Mouse (Mus musculus) heart, embryonic 14.5 days (tissue): ENCODE measurements around the gene Otud7b. TPM values are rescaled to one million over a fixed set of nuclear protein-coding genes. Genes with fewer than 3 reads are reported as not detected.

Experiments used
- ATAC-seq: fragments of 200-750 bp; cut with Nextera tagmentation; 2 replicates; pipeline ENCODE4 v1.8.0; 2017; ENCODE audit warnings: low read depth, moderate TSS enrichment; ENCODE audit not compliant: insufficient number of reproducible peaks, insufficient read depth, low FRiP score
- H3K27ac ChIP-seq, 2 experiments: fragments of 200-500 bp in 1 of 2; fragments of 300-500 bp in 1 of 2; sonication (generic) in 1 of 2; replicated peaks in 1 of 2; 2 replicates each; pipeline ENCODE4 v1.5.1; 2012 to 2014; ENCODE audit warnings: low read depth in 2 of 2, low read length in 2 of 2, control low read depth in 1 of 2, mild to moderate bottlenecking in 1 of 2, mixed read lengths in 1 of 2; ENCODE audit not compliant: control insufficient read depth in 1 of 2, insufficient read depth in 1 of 2
- H3K27me3 ChIP-seq: fragments of 300-500 bp; sonication (generic); 2 replicates; pipeline ENCODE4 v1.6.1; 2014; ENCODE audit warnings: mild to moderate bottlenecking, low read length, control low read depth; ENCODE audit not compliant: control insufficient read depth, insufficient read depth
- H3K36me3 ChIP-seq: fragments of 300-500 bp; sonication (generic); 2 replicates; pipeline ENCODE4 v1.6.1; 2014; ENCODE audit warnings: mild to moderate bottlenecking, control low read depth, low read length, mixed read lengths; ENCODE audit not compliant: control insufficient read depth, insufficient read depth
- H3K4me1 ChIP-seq, 2 experiments: fragments of 200-500 bp in 1 of 2; fragments of 300-500 bp in 1 of 2; sonication (generic) in 1 of 2; 2 replicates each; pipeline ENCODE4 v1.6.1; 2012 to 2014; ENCODE audit warnings: low read length in 2 of 2, control low read depth in 1 of 2, mixed read lengths in 1 of 2; ENCODE audit not compliant: control insufficient read depth in 2 of 2, insufficient read depth in 2 of 2
- H3K4me2 ChIP-seq: fragments of 300-500 bp; sonication (generic); 2 replicates; pipeline ENCODE4 v1.6.1; 2014; ENCODE audit warnings: mild to moderate bottlenecking, low read length
- H3K4me3 ChIP-seq, 2 experiments: fragments of 200-500 bp in 1 of 2; fragments of 300-500 bp in 1 of 2; sonication (generic) in 1 of 2; 2 replicates each; pipeline ENCODE4 v1.5.1; 2012 to 2014; ENCODE audit warnings: low read length in 2 of 2, mild to moderate bottlenecking in 2 of 2, control low read depth in 1 of 2, low read depth in 1 of 2, moderate library complexity in 1 of 2; ENCODE audit not compliant: control insufficient read depth in 1 of 2, insufficient read depth in 1 of 2
- H3K9ac ChIP-seq: fragments of 300-500 bp; sonication (generic); 2 replicates; pipeline ENCODE4 v1.6.1; 2014; ENCODE audit warnings: mild to moderate bottlenecking, low read length
- H3K9me3 ChIP-seq: fragments of 300-500 bp; sonication (generic); 2 replicates; pipeline ENCODE4 v1.6.1; 2016; ENCODE audit warnings: low read length, control low read depth; ENCODE audit not compliant: control insufficient read depth
- WGBS: fragments of 180-500 bp; shearing (Covaris S2); extraction: QIAGEN DNeasy Blood & Tissue Kit; methylation state at CpG from one replicate; pipeline ENCODE4 v1.1.7; 2014; 5-methylcytosine and 5-hydroxymethylcytosine counted together
- polyA plus RNA-seq: library from polyadenylated mRNA; unstranded; fragments of >200 nt; fragmentation: Nextera tagmentation; extraction: Ambion mirVana; gene quantifications from 2 replicates; pipeline ENCODE4 v1.2.1, GENCODE M21; 2014

Otud7b gene
- polyA plus RNA-seq, 1 experiment from 2014 or later, result 12.6 TPM

DNA sequence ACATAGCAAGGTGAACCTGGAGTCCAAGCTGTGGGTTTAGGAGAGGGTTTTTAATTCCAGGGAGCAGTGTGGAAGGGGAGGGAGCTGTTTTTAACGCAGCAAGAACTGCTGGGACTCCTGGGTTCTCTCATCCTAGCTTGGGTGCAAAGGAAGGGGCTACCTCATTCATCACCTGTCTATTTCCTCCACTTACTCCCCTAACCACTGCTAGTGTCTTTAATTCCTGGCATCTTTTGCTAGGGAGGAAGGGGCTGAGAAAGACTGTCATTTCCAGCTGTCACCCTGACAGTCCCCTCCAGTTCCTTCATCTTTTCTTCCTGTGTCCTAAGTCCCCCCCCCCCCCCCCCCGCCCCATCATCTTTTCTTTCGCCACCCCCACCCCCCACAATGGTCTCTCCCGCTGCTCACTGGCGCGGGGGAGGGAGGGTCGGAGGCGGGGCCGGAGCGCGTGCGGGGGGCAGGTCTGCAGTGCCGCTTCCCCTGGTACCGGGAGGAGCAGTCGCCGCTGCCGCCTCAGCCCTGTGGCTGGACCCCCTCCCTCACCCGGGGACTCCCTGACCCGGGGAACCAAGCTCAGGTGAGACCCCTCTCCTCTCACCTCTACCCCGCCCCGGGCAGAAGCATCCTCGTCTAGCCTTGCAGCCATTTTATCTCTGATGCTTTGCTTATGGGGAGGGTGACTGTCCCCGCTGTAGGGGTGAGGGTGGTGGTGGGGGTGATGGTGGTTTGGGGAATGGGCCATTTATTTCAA, 76.6 kb downstream of the Otud7b start, which contains the start of gene Sv2a:
Gene Sv2a (plus strand): TSS at position 425 of the 751 bp plus-strand sequence.
- under 1% methylated on average over 18 of the region's 23 CpGs for WGBS
- Histone ChIP-seq H3K27me3 (no peaks in the 10 kb centered on the region), H3K9me3 (no peaks in the 10 kb centered on the region), H3K4me2 (peak within 1 kb of the TSS; percentile 78), H3K27ac (peak within 1 kb of the TSS; percentile 92 to 96), H3K36me3 (peaks cover 38% of the 10 kb centered on the region), H3K9ac (peak within 1 kb of the TSS; percentile 84), H3K4me1 (peaks cover 15 to 26% of the 10 kb centered on the region in 2 experiments), H3K4me3 (peak within 1 kb of the TSS; percentile 69 to 90)
- peak; percentile 45; the same call in 1 of the 2 replicates for ATAC-seq

DNA sequence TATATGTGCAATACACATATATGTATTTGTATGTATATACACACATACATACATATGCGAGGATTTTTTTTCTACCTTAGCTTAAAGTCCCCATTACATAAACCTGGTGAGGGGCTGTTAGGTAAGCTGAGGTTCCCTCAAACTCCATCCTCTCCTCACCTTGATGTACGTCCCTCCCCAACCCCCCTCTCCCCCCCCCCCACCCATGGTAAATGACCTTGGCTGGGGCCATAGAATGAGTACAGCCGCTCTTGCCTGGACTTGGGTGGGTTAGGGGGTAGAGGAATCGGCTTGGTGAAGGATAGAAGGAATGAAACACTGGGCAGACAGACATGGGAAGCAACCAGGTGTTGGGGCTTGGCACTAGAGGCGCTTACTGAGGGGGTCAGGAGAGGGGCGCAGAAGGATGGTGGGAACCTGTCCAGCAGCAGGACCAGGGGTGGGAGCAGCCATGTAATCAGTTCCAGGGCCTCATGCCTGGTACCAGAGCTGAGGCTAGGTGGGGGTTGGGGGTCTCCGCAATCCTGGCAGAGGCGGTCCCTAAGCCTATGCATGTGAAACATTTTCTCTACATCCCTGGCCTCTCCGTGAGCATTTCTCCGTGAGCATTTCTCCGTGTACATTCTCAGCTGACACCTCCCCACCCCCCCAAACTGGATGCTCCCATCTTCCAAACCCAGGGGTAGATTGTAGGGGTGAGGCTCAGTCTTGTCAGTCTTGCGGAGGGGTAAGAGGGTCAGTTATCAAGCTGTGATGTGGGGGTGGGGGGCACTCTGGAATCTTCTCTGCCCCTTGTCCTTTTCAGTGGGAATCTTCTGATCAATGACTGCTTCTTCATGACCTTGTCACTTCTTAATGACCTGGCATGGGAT, 77.4 kb downstream of the Otud7b start:
- Histone ChIP-seq H3K36me3 (peaks cover 35% of the 10 kb centered on the region), H3K4me3 (peak overlapping the region; percentile 69 to 90), H3K9me3 (no peaks in the 10 kb centered on the region), H3K4me1 (peaks cover 15 to 26% of the 10 kb centered on the region in 2 experiments), H3K9ac (peak overlapping the region; percentile 84), H3K4me2 (peak overlapping the region; percentile 78), H3K27ac (peak overlapping the region; percentile 92 to 96), H3K27me3 (no peaks in the 10 kb centered on the region)
- ATAC-seq, result no peak
- 15% methylated on average over 12 of the region's 12 CpGs for WGBS

DNA sequence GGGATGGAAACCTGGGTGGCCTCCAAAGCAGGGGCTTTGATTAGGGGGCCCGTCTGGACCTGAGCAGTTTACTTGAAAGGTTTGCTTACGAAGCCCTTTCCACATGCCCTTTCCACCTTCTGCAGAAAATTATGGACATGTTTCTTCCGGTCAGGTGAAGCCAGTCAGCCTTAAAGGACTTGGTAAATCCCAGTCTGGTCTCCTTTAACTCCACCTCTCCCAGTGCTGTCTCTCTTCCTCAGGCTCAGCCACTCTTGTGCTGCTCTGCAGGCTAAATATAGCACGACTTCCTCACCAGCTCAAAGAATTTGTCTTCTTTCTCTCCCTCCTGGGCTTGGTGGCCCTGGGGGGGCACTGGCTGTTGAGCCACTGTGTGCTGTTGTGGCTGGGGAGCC, 78.1 kb downstream of the Otud7b start:
- peaks cover 35% of the 10 kb centered on the region for H3K36me3 ChIP-seq
- peaks cover 15 to 26% of the 10 kb centered on the region in 2 experiments for H3K4me1 ChIP-seq
- H3K27ac ChIP-seq, result peak overlapping the region; percentile 92 to 96
- no peaks in the 10 kb centered on the region for H3K9me3 ChIP-seq
- peak overlapping the region; percentile 69 to 90 for H3K4me3 ChIP-seq
- peak overlapping the region; percentile 78 for H3K4me2 ChIP-seq
- WGBS, result 6% methylated on average over 4 of the region's 4 CpGs
- H3K27me3 ChIP-seq, result no peaks in the 10 kb centered on the region
- ATAC-seq, result peak; percentile 63
- H3K9ac ChIP-seq, result peak overlapping the region; percentile 84

DNA sequence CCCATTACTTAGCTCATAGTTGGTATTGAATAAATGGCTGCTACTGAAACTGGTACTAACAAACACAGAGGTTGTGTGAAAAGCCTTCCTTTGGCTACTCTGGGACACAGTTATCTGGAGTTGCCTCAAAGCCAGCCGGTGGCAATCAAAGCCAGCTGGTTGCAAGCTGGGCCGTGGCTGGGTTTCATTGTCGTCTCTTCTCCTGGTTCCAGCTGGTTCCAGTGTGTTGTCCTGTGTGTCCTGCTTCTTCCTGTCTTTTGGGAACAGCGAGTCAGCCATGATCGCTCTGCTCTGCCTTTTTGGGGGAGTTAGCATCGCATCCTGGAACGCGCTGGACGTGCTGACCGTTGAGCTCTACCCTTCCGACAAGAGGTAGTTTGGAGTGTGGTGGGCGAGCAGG, 88.7 kb downstream of the Otud7b start:
- no peak for ATAC-seq
- WGBS, result 55% methylated on average over 12 of the region's 12 CpGs
- H3K36me3 ChIP-seq, result peaks cover 66% of the 10 kb centered on the region

DNA sequence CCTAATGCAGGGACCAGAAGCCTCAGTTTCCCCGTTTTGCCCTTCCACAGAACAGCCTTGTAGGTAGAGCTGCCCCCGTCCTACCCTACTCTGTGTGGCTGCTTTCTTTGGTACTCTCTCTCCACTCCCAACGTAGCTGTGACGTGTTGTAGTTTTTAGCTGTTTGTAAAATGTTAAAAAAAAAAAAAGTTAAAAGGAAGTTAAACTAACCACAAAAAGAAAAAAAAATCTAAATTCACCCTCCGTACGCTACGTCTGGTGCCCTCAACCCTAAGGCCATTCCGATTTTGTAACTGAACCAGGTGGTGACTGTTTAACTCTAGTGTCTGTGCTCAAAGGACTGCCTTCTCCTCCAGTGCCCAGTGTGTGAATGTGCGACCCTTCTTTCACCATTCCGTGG, 90.6 kb downstream of the Otud7b start:
- no peaks in the 10 kb centered on the region for H3K27me3 ChIP-seq
- H3K9me3 ChIP-seq, result no peaks in the 10 kb centered on the region
- WGBS, result 90% methylated on average over 10 of the region's 10 CpGs
- H3K4me2 ChIP-seq, result no peak overlapping the region
- no peak overlapping the region for H3K4me3 ChIP-seq
- H3K36me3 ChIP-seq, result peaks cover 48% of the 10 kb centered on the region
- H3K27ac ChIP-seq, result no peak overlapping the region
- H3K4me1 ChIP-seq, result peaks cover 7 to 11% of the 10 kb centered on the region in 2 experiments
- ATAC-seq, result no peak
- no peak overlapping the region for H3K9ac ChIP-seq

More for the DNA sequence above, 88.7 kb downstream of the Otud7b start:
- no peak overlapping the region for H3K4me3 ChIP-seq
- peaks cover 6 to 9% of the 10 kb centered on the region in 2 experiments for H3K4me1 ChIP-seq
- no peak overlapping the region for H3K4me2 ChIP-seq
- H3K9me3 ChIP-seq, result no peaks in the 10 kb centered on the region
- H3K9ac ChIP-seq, result no peak overlapping the region
- no peaks in the 10 kb centered on the region for H3K27me3 ChIP-seq
- H3K27ac ChIP-seq, result no peak overlapping the region

DNA sequence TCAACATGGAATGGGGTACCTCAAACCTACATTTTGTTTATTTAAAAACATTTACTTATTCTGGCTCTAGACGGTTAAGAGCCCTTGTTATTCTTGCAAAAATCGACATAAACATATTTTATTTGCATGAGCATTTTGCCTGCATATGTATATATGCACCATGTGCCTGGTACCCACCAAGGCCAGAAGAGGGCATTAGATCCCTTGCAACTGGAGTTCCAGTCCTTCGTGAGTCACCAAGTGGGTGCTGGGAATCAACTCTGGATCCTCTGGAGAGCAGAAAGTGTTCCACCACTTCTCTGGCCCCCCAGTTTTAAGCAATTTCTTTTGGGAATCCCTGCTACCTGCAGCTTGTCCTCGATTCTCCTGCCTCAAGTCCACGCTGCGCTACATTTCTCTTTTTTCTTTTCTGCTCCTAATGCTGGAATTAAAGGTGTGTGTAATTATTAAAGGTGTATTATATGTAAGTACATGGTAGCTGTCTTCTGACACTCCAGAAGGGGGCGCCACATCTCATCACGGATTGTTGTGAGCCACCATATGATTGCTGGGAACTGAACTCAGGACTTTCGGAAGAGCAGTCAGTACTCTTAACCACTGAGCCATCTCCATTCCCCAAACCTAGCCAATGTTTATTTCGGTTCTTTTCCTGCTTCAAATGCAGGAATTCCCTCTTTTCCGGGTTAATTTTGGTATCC, 91.4 kb downstream of the Otud7b start:
- H3K4me1 ChIP-seq, result peaks cover 7 to 11% of the 10 kb centered on the region in 2 experiments
- peaks cover 40% of the 10 kb centered on the region for H3K36me3 ChIP-seq
- H3K9me3 ChIP-seq, result no peaks in the 10 kb centered on the region
- ATAC-seq, result no peak
- no peak overlapping the region for H3K9ac ChIP-seq
- no peak overlapping the region for H3K4me2 ChIP-seq
- no peak overlapping the region for H3K27ac ChIP-seq
- 90% methylated on average over 11 of the region's 11 CpGs for WGBS
- H3K4me3 ChIP-seq, result no peak overlapping the region
- H3K27me3 ChIP-seq, result no peaks in the 10 kb centered on the region
